Mouse (Mus musculus) heart, adult 2 months (tissue): ENCODE results near the gene Guca1b.

Experiments used
- CTCF ChIP-seq: fragments of 200-600 bp; IDR thresholded peaks from 2 replicates; pipeline ENCODE4 v1.8.1; 2022; ENCODE audit warnings: antibody characterized with exemption, mild to moderate bottlenecking, moderate library complexity
- POLR2A ChIP-seq: fragments of 200-500 bp; IDR thresholded peaks from 2 replicates; pipeline ENCODE4 v1.6.1; 2011; ENCODE audit warnings: mild to moderate bottlenecking, low read depth, low read length, control low read depth; ENCODE audit not compliant: insufficient read depth

DNA sequence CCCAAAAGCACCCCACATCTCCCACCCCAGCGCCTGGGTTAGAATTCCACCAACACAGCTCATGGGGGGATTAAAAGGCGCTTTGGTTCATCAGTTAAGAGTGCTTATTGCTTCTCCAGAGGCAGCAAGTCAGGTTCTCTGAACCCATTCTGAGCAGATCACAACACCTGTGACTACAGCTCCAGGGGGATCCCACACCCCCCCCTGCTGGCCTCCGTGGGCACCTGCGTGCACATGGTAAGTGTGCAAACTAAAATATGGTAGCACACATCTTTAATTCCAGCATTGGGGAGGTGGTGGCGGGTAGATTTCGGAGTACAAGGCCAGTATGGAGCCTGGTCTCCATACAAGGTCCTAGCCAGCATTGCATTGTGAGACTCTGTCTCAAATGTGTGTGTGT lies 42.1 kb downstream of the Guca1b start:
- no peak for TF ChIP-seq CTCF
- no peak for TF ChIP-seq POLR2A
